Mouse (Mus musculus) urinary bladder, postnatal 4 days (tissue): ENCODE results near the gene Syt5.

ENCODE experiments used
- DNase-seq, 2 experiments: peaks; one replicate each; pipeline ENCODE4 v3.0.0; 2021 to 2022; ENCODE audit warnings: low spot score in 2 of 2

Gene Syt5

GRCm38 (mm10) chr7:4501558-4502397, 45.6 kb downstream of the Syt5 start, which contains the start of gene Ppp1r12c:
Gene Ppp1r12c (minus strand): TSS chr7:4501680.
- peak; percentile 92 to 95 for DNase-seq

GRCm38 (mm10) chr7:4500892-4501471, 46.4 kb downstream of the Syt5 start:
- DNase-seq: peak in 1 of 2 experiments; percentile 46

GRCm38 (mm10) chr7:4499034-4499433, 48.3 kb downstream of the Syt5 start:
- no peak for DNase-seq

- peak in 1 of 2 experiments; percentile 65 for DNase-seq
Observed at GRCm38 (mm10) chr7:4498251-4498650, 49.1 kb downstream of the Syt5 start.

- no peak for DNase-seq
Observed at GRCm38 (mm10) chr7:4497271-4497903, 50.0 kb downstream of the Syt5 start.

GRCm38 (mm10) chr7:4496468-4496867, 50.9 kb downstream of the Syt5 start:
- DNase-seq: no peak

GRCm38 (mm10) chr7:4493991-4494390, 53.4 kb downstream of the Syt5 start:
- no peak for DNase-seq

GRCm38 (mm10) chr7:4492284-4493224, 54.8 kb downstream of the Syt5 start:
- no peak for DNase-seq

- DNase-seq: no peak
Observed at GRCm38 (mm10) chr7:4491308-4491707, 56.0 kb downstream of the Syt5 start.
